Mouse (Mus musculus) stomach, embryonic 15.5 days (tissue): ENCODE results near the gene Nod2. TPM values are rescaled to one million over a fixed set of nuclear protein-coding genes. Genes with fewer than 3 reads are reported as not detected.

Experiments used
- ATAC-seq: fragments of 200-750 bp; cut with Nextera tagmentation; 2 replicates; pipeline ENCODE4 v1.8.0; 2017; ENCODE audit warnings: low read depth, moderate number of reproducible peaks, moderate TSS enrichment; ENCODE audit not compliant: insufficient read depth, low FRiP score
- H3K27ac ChIP-seq: fragments of 300-500 bp; sonication (generic); 2 replicates; pipeline ENCODE4 v1.5.1; 2015; ENCODE audit warnings: mild to moderate bottlenecking, inconsistent platforms
- H3K27me3 ChIP-seq: fragments of 300-500 bp; sonication (generic); replicated peaks from 2 replicates; pipeline ENCODE4 v1.6.1; 2015; ENCODE audit warnings: inconsistent platforms
- H3K36me3 ChIP-seq: fragments of 300-500 bp; sonication (generic); 2 replicates; pipeline ENCODE4 v1.6.1; 2015; ENCODE audit warnings: inconsistent platforms
- H3K4me1 ChIP-seq: fragments of 300-500 bp; sonication (generic); 2 replicates; pipeline ENCODE4 v1.6.1; 2015; ENCODE audit warnings: inconsistent platforms
- H3K4me2 ChIP-seq: fragments of 300-500 bp; sonication (generic); 2 replicates; pipeline ENCODE4 v1.6.1; 2015; ENCODE audit warnings: mild to moderate bottlenecking, inconsistent platforms
- H3K4me3 ChIP-seq: fragments of 300-500 bp; sonication (generic); replicated peaks from 2 replicates; pipeline ENCODE4 v1.5.1; 2015; ENCODE audit warnings: inconsistent platforms
- H3K9ac ChIP-seq: fragments of 300-500 bp; sonication (generic); 2 replicates; pipeline ENCODE4 v1.6.1; 2015; ENCODE audit warnings: inconsistent platforms
- H3K9me3 ChIP-seq: fragments of 300-500 bp; sonication (generic); 2 replicates; pipeline ENCODE4 v1.6.1; 2016; ENCODE audit warnings: inconsistent platforms
- whole genome bisulfite sequencing: fragments of 180-500 bp; shearing (Covaris S2); methylation state at CpG from one replicate; pipeline ENCODE4 v1.1.7; 2015; 5-methylcytosine and 5-hydroxymethylcytosine counted together
- polyA plus RNA-seq: library from polyadenylated mRNA; unstranded; fragments of >200 nt; fragmentation: Nextera tagmentation; extraction: Ambion mirVana; gene quantifications from 2 replicates; pipeline ENCODE4 v1.2.1, GENCODE M21; 2015

Nod2 gene
- 0.19 and 0.21 TPM in 2 replicates for polyA plus RNA-seq

GRCm38 (mm10) chr8:88646837-88647778 is at the start of gene Nod2:
Gene Nod2, plus strand, starts transcription at chr8:88647315.
- Histone ChIP-seq H3K27ac (peak within 1 kb of the TSS; percentile 32; the same call in 1 of the 2 replicates), H3K36me3 (no peaks in the 10 kb centered on the region), H3K4me1 (peaks cover 8% of the 10 kb centered on the region)

GRCm38 (mm10) chr8:88598578-88598977 is 48.5 kb upstream of the Nod2 start:
- WGBS, result 63% methylated on average over 5 of the region's 5 CpGs

More at GRCm38 (mm10) chr8:88646837-88647778, at the start of gene Nod2:
- Histone ChIP-seq H3K9ac (no peak within 1 kb of the TSS), H3K27me3 (no peaks in the 10 kb centered on the region; the same call in 1 of the 2 replicates), H3K9me3 (no peaks in the 10 kb centered on the region), H3K4me2 (peak within 1 kb of the TSS; percentile 70), H3K4me3 (peak within 1 kb of the TSS; percentile 40)
- ATAC-seq, result peak; percentile 94
- 9% methylated on average over 33 of the region's 33 CpGs for WGBS

GRCm38 (mm10) chr8:88599491-88599890 is 47.6 kb upstream of the Nod2 start:
- Histone ChIP-seq H3K4me2 (no peak overlapping the region), H3K27ac (no peak overlapping the region), H3K36me3 (no peaks in the 10 kb centered on the region), H3K4me1 (peaks cover 11% of the 10 kb centered on the region), H3K27me3 (no peaks in the 10 kb centered on the region), H3K4me3 (no peak overlapping the region), H3K9me3 (no peaks in the 10 kb centered on the region), H3K9ac (no peak overlapping the region)
- no peak for ATAC-seq
- WGBS, result 85% methylated on average over 7 of the region's 7 CpGs

More at GRCm38 (mm10) chr8:88598578-88598977, 48.5 kb upstream of the Nod2 start:
- no peaks in the 10 kb centered on the region for H3K9me3 ChIP-seq
- no peak overlapping the region for H3K9ac ChIP-seq
- no peak overlapping the region for H3K4me3 ChIP-seq
- H3K27me3 ChIP-seq, result no peaks in the 10 kb centered on the region
- H3K27ac ChIP-seq, result no peak overlapping the region
- H3K36me3 ChIP-seq, result no peaks in the 10 kb centered on the region
- ATAC-seq, result no peak
- H3K4me1 ChIP-seq, result peaks cover 6% of the 10 kb centered on the region
- H3K4me2 ChIP-seq, result no peak overlapping the region

- H3K4me3 ChIP-seq, result 0 out of 2 replicates have a peak overlapping the region, but pooled peaks have one; percentile 16
- peak overlapping the region; percentile 50 for H3K4me2 ChIP-seq
- no peak for ATAC-seq
- no peaks in the 10 kb centered on the region for H3K9me3 ChIP-seq
- no peaks in the 10 kb centered on the region for H3K27me3 ChIP-seq
- peaks cover 11% of the 10 kb centered on the region for H3K4me1 ChIP-seq
- H3K9ac ChIP-seq, result no peak overlapping the region
- 14% methylated on average over 10 of the region's 10 CpGs for WGBS
- H3K27ac ChIP-seq, result peak overlapping the region; percentile 61; the same call in 1 of the 2 replicates
- no peaks in the 10 kb centered on the region for H3K36me3 ChIP-seq
Observed at GRCm38 (mm10) chr8:88603446-88603989, 43.6 kb upstream of the Nod2 start.

GRCm38 (mm10) chr8:88604065-88605038 is 42.8 kb upstream of the Nod2 start:
- H3K27ac ChIP-seq, result peak overlapping the region; percentile 61; the same call in 1 of the 2 replicates
- ATAC-seq, result peak; percentile 83
- peak overlapping the region; percentile 50 for H3K4me2 ChIP-seq
- peaks cover 11% of the 10 kb centered on the region for H3K4me1 ChIP-seq
- no peaks in the 10 kb centered on the region for H3K36me3 ChIP-seq
- 7% methylated on average over 18 of the region's 20 CpGs for WGBS
- H3K9ac ChIP-seq, result no peak overlapping the region
- H3K27me3 ChIP-seq, result no peaks in the 10 kb centered on the region
- H3K4me3 ChIP-seq, result peak overlapping the region; percentile 16; the same call in 1 of the 2 replicates
- no peaks in the 10 kb centered on the region for H3K9me3 ChIP-seq

- H3K4me1 ChIP-seq, result peaks cover 11% of the 10 kb centered on the region
- WGBS, result 41% methylated on average over 13 of the region's 13 CpGs
- H3K9ac ChIP-seq, result no peak overlapping the region
- H3K9me3 ChIP-seq, result no peaks in the 10 kb centered on the region
- ATAC-seq, result no peak
- H3K4me3 ChIP-seq, result no peak overlapping the region
- H3K4me2 ChIP-seq, result no peak overlapping the region
- no peaks in the 10 kb centered on the region for H3K27me3 ChIP-seq
- H3K27ac ChIP-seq, result no peak overlapping the region
- no peaks in the 10 kb centered on the region for H3K36me3 ChIP-seq
Observed at GRCm38 (mm10) chr8:88605361-88606040, 41.6 kb upstream of the Nod2 start.

- Histone ChIP-seq H3K4me2 (no peak overlapping the region), H3K4me3 (no peak overlapping the region), H3K27me3 (no peaks in the 10 kb centered on the region), H3K9me3 (no peaks in the 10 kb centered on the region), H3K36me3 (no peaks in the 10 kb centered on the region), H3K4me1 (peaks cover under 1% of the 10 kb centered on the region; the same call in 1 of the 2 replicates), H3K27ac (no peak overlapping the region), H3K9ac (no peak overlapping the region)
- WGBS, result 76% methylated on average over 8 of the region's 8 CpGs
- no peak for ATAC-seq
Observed at GRCm38 (mm10) chr8:88609036-88609435, 38.1 kb upstream of the Nod2 start.

- no peak for ATAC-seq
- H3K4me2 ChIP-seq, result no peak overlapping the region
- H3K9ac ChIP-seq, result no peak overlapping the region
- no peaks in the 10 kb centered on the region for H3K9me3 ChIP-seq
- H3K27me3 ChIP-seq, result no peaks in the 10 kb centered on the region
- H3K36me3 ChIP-seq, result no peaks in the 10 kb centered on the region
- no peak overlapping the region for H3K4me3 ChIP-seq
- H3K4me1 ChIP-seq, result no peaks in the 10 kb centered on the region
- no peak overlapping the region for H3K27ac ChIP-seq
- WGBS, result 75% methylated on average over 6 of the region's 6 CpGs
Observed at GRCm38 (mm10) chr8:88610271-88610670, 36.8 kb upstream of the Nod2 start.

- no peak overlapping the region for H3K4me3 ChIP-seq
- no peaks in the 10 kb centered on the region for H3K27me3 ChIP-seq
- 55% methylated on average over 5 of the region's 5 CpGs for WGBS
- no peak for ATAC-seq
- no peaks in the 10 kb centered on the region for H3K36me3 ChIP-seq
- no peaks in the 10 kb centered on the region for H3K9me3 ChIP-seq
- no peak overlapping the region for H3K27ac ChIP-seq
- no peak overlapping the region for H3K9ac ChIP-seq
- no peaks in the 10 kb centered on the region for H3K4me1 ChIP-seq
- no peak overlapping the region for H3K4me2 ChIP-seq
Observed at GRCm38 (mm10) chr8:88614981-88615380, 32.1 kb upstream of the Nod2 start.

GRCm38 (mm10) chr8:88618612-88619011 is 28.5 kb upstream of the Nod2 start:
- ATAC-seq, result no peak
- Histone ChIP-seq H3K27ac (no peak overlapping the region), H3K9me3 (no peaks in the 10 kb centered on the region), H3K36me3 (no peaks in the 10 kb centered on the region), H3K4me3 (no peak overlapping the region), H3K4me1 (no peaks in the 10 kb centered on the region), H3K27me3 (peaks cover 8% of the 10 kb centered on the region; the same call in 1 of the 2 replicates), H3K9ac (no peak overlapping the region), H3K4me2 (no peak overlapping the region)
- WGBS, result 48% methylated on average over 5 of the region's 5 CpGs

GRCm38 (mm10) chr8:88619513-88619912 is 27.6 kb upstream of the Nod2 start:
- Histone ChIP-seq H3K4me1 (no peaks in the 10 kb centered on the region), H3K9ac (no peak overlapping the region), H3K27ac (no peak overlapping the region), H3K36me3 (no peaks in the 10 kb centered on the region), H3K4me3 (no peak overlapping the region), H3K27me3 (peaks cover 8% of the 10 kb centered on the region; the same call in 1 of the 2 replicates), H3K4me2 (no peak overlapping the region), H3K9me3 (no peaks in the 10 kb centered on the region)
- no peak for ATAC-seq
- 69% methylated on average over 3 of the region's 3 CpGs for WGBS
